Mouse (Mus musculus): ENCODE data around the gene Upk3a. TPM values are rescaled to one million over a fixed set of nuclear protein-coding genes. Genes with fewer than 3 reads are reported as not detected.
A peak's percentile ranks its signal among the peaks of the same experiment; 100 is the strongest.

Upk3a gene
- total and polyA plus RNA-seq, 2 experiments from 2014 or later = 125 TPM; not detected in 1

DNA sequence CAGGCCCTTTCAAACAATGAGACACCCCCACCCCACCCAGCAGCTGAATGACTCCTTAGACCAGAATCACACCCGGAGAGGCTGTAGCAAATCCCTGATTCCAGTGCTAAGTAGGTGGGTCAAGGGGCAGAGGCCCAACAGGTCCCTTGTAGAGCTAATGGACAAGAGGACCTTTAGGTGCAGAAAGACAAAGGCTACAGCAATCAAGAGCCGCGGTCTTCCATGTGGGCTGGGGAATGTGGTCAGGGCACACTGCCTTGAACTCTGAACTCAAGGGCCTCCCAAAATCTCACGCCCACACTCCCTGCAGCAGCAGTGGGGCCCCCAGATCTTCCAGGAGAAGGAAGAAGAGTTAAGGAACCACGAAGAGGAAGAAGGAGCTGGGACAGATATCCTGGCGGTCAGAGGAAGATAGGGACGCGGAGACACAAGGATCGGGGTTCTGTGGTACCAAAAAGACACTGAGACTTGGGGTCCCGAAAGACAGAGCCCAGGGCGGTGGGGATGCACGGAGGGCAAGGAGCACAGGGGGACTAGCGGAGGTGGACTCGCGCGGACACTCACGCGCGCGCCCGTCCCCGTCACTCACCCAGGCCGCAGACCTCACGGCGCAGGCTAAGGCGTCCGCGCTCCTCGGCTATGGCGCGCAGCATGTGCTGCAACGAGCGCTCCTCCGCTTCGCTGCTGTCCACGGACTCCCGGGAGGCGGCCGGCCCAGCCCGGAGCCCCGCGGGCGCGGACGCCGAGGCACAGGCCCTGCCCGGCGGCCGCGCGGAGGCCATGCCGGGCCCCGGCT, 29.7 kb upstream of the Upk3a start:
- peaks cover 12% of the 10 kb centered on the region; the same call in 1 of the 2 replicates for H3K4me1 ChIP-seq (ENCODE audit: control insufficient read depth, insufficient read depth)
- peak; percentile 57 for ATAC-seq (ENCODE audit: insufficient read depth, low read depth)

DNA sequence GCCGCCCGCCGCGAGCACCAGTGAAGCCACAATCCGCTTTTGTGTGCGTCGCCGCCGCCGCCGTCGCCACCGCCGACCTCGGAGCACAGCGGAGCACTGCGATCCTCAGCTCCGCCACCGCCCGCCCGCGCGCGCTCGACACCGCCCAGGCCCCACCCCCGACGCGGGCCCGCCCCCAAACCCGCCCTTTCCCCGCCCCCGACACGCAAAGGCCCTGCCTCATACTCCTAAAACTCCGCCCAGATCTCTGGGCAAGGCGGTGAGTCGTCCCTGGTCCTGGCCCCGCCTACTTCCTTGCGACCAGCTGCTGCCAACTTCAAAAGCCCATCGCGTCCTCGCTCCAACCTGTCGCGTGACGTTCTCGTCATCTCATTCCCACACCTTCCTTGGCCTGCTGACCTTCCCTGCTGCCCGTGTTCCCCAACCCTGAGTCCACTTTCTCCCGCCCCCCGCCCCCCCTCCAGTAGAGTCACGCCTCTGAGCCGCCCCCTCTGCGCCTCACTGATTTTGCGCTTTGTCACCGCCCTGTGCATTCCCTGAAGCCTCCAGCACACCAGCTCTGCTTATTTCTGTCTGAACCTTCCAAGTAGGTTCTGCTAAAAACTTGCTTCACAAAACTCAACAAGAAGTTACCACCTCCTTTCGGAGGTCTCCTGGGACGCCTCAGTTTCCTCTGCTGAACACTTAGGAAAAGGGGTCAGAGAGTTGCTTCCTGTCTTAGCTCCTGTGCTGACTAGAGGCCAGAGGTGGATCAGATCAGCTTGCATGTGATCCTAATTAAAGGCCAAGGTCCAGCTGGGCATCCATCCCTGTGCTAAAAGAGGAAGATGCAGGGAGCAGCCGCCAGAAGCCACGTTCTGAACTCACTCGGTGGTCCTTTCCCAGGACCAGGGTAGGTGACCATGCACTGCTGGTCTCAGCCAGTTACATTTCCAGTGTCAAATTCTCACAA, 28.8 kb upstream of the Upk3a start, which contains the start of gene 5031439G07Rik:
TSS of gene 5031439G07Rik (minus strand) at position 678 of the 952 bp plus-strand sequence.
- DNase-seq (ENCODE audit: low spot score) = peak; percentile 97
- H3K36me3 ChIP-seq (replicated peaks; ENCODE audit: control insufficient read depth, insufficient read depth, low read length) = no peaks in the 10 kb centered on the region
- H3K4me1 ChIP-seq (ENCODE audit: control insufficient read depth, insufficient read depth) = peaks cover 12% of the 10 kb centered on the region; the same call in 1 of the 2 replicates
- peak within 1 kb of the TSS; percentile 65 for H3K4me3 ChIP-seq (ENCODE audit: low read depth, low read length)
- H3K4me2 ChIP-seq (ENCODE audit: low read depth, low read length) = peak within 1 kb of the TSS; percentile 86
- 2% methylated on average over 45 of the region's 59 CpGs for WGBS
- H3K27ac ChIP-seq (ENCODE audit: low read depth) = peak within 1 kb of the TSS; percentile 53
- no peaks in the 10 kb centered on the region for H3K9me3 ChIP-seq (replicated peaks; ENCODE audit: control insufficient read depth, low read length)
- no peaks in the 10 kb centered on the region for H3K27me3 ChIP-seq (ENCODE audit: control insufficient read depth, insufficient read depth, low read length)
- H3K9ac ChIP-seq (replicated peaks; ENCODE audit: low read depth, low read length) = peak within 1 kb of the TSS; percentile 76
- no peak for TF ChIP-seq EP300 (IDR thresholded peaks at IDR 0.05; ENCODE audit: low read depth)
- TF ChIP-seq CTCF (IDR thresholded peaks at IDR 0.05; ENCODE audit: low read depth) = no peak
- peak; percentile 93 for ATAC-seq (ENCODE audit: insufficient read depth, low read depth)

More for the DNA sequence above, 29.7 kb upstream of the Upk3a start:
- TF ChIP-seq CTCF (IDR thresholded peaks at IDR 0.05; ENCODE audit: low read depth) (no peak), EP300 (IDR thresholded peaks at IDR 0.05; ENCODE audit: low read depth) (no peak)
- peak overlapping the region; percentile 65 for H3K4me3 ChIP-seq (ENCODE audit: low read depth, low read length)
- peak overlapping the region; percentile 86 for H3K4me2 ChIP-seq (ENCODE audit: low read depth, low read length)
- DNase-seq (ENCODE audit: low spot score) = peak; percentile 10
- H3K27ac ChIP-seq (ENCODE audit: low read depth) = peak overlapping the region; percentile 53
- H3K27me3 ChIP-seq (ENCODE audit: control insufficient read depth, insufficient read depth, low read length) = no peaks in the 10 kb centered on the region
- under 1% methylated on average over 42 of the region's 53 CpGs for WGBS
- H3K36me3 ChIP-seq (replicated peaks; ENCODE audit: control insufficient read depth, insufficient read depth, low read length) = no peaks in the 10 kb centered on the region
- H3K9ac ChIP-seq (replicated peaks; ENCODE audit: low read depth, low read length) = peak overlapping the region; percentile 76
- H3K9me3 ChIP-seq (replicated peaks; ENCODE audit: control insufficient read depth, low read length) = no peaks in the 10 kb centered on the region

DNA sequence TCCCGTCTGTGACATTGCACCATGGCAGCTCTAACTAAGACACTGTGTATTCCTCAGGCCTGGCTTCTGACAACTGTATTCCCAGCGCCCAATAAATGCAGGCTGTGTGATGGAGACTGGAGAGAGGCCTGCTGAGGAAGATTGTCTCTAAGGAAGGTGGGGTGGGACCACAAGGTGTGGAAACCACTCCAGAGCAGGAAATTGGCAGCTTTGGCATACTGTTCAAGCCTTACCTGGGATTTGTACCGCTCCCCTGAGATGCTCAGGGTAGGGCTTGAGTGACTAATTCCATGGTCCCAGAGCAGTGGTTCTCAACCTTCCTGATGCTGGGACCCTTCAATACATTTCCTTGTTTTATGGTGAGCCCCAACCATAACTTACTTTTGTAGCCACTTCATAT, 27.8 kb upstream of the Upk3a start:
- 75% methylated on average over 3 of the region's 3 CpGs for WGBS
- no peaks in the 10 kb centered on the region for H3K36me3 ChIP-seq (replicated peaks; ENCODE audit: control insufficient read depth, insufficient read depth, low read length)
- no peak overlapping the region for H3K4me3 ChIP-seq (ENCODE audit: low read depth, low read length)
- no peak overlapping the region for H3K9ac ChIP-seq (replicated peaks; ENCODE audit: low read depth, low read length)
- no peaks in the 10 kb centered on the region for H3K27me3 ChIP-seq (ENCODE audit: control insufficient read depth, insufficient read depth, low read length)
- TF ChIP-seq EP300 (IDR thresholded peaks at IDR 0.05; ENCODE audit: low read depth) (no peak), CTCF (IDR thresholded peaks at IDR 0.05; ENCODE audit: low read depth) (no peak)
- DNase-seq (ENCODE audit: low spot score) (no peak), ATAC-seq (ENCODE audit: insufficient read depth, low read depth) (no peak)
- H3K9me3 ChIP-seq (replicated peaks; ENCODE audit: control insufficient read depth, low read length) = no peaks in the 10 kb centered on the region
- H3K4me2 ChIP-seq (ENCODE audit: low read depth, low read length) = no peak overlapping the region
- no peak overlapping the region for H3K27ac ChIP-seq (ENCODE audit: low read depth)
- peaks cover 12% of the 10 kb centered on the region; the same call in 1 of the 2 replicates for H3K4me1 ChIP-seq (ENCODE audit: control insufficient read depth, insufficient read depth)

DNA sequence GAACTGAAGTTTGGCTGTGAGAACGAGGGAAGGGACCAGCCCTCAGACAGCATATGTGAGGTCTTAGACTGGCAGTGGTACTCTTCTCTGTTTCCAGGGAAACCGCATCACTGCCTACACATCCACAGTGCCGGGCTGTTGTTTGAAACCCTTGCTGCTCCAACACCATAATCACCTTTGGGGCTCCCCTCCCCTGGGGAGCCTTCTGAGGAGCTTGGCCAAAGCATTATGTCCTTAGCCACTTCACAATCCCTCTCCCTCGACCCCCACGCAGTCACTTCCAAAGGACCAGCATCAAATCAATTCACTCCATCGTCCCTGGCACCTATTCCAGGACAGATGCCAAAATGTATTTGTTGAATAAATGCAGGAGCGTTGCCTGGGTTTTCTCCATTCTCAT, 27.2 kb upstream of the Upk3a start:
- Histone ChIP-seq H3K27ac (ENCODE audit: low read depth) (no peak overlapping the region), H3K4me3 (ENCODE audit: low read depth, low read length) (no peak overlapping the region), H3K4me1 (ENCODE audit: control insufficient read depth, insufficient read depth) (peaks cover 12% of the 10 kb centered on the region; the same call in 1 of the 2 replicates), H3K9ac (replicated peaks; ENCODE audit: low read depth, low read length) (no peak overlapping the region), H3K9me3 (replicated peaks; ENCODE audit: control insufficient read depth, low read length) (no peaks in the 10 kb centered on the region), H3K4me2 (ENCODE audit: low read depth, low read length) (no peak overlapping the region), H3K36me3 (replicated peaks; ENCODE audit: control insufficient read depth, insufficient read depth, low read length) (no peaks in the 10 kb centered on the region), H3K27me3 (ENCODE audit: control insufficient read depth, insufficient read depth, low read length) (no peaks in the 10 kb centered on the region)
- ATAC-seq (ENCODE audit: insufficient read depth, low read depth) (no peak), DNase-seq (ENCODE audit: low spot score) (no peak)
- WGBS = 68% methylated on average over 7 of the region's 7 CpGs
- no peak for TF ChIP-seq EP300 (IDR thresholded peaks at IDR 0.05; ENCODE audit: low read depth)
- no peak for TF ChIP-seq CTCF (IDR thresholded peaks at IDR 0.05; ENCODE audit: low read depth)

DNA sequence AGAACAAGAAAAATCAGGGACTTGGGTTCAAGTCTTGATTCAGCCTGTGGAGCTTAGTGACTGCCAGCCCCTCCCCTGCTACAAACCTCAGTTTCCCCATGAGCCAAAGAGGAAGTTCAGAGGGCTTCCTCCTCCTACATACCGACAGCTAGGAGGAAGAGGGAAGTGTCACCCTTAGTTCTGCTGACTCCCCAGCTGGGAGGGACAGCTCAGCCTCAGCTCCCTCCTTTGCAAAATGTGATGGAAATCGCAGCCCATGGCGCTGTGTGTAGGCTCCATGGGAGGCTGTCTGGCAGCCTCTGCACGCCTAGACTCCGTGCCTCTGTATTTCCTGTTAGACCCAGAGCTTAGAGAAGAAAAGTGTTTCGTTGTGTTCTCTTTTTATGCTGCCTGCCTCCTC, 22.4 kb upstream of the Upk3a start:
- no peaks in the 10 kb centered on the region for H3K4me1 ChIP-seq (ENCODE audit: control insufficient read depth, insufficient read depth)
- no peaks in the 10 kb centered on the region for H3K36me3 ChIP-seq (replicated peaks; ENCODE audit: control insufficient read depth, insufficient read depth, low read length)
- no peak for TF ChIP-seq CTCF (IDR thresholded peaks at IDR 0.05; ENCODE audit: low read depth)
- H3K4me2 ChIP-seq (ENCODE audit: low read depth, low read length) = no peak overlapping the region
- H3K9me3 ChIP-seq (replicated peaks; ENCODE audit: control insufficient read depth, low read length) = no peaks in the 10 kb centered on the region
- H3K27me3 ChIP-seq (ENCODE audit: control insufficient read depth, insufficient read depth, low read length) = no peaks in the 10 kb centered on the region
- no peak overlapping the region for H3K9ac ChIP-seq (replicated peaks; ENCODE audit: low read depth, low read length)
- no peak overlapping the region for H3K4me3 ChIP-seq (ENCODE audit: low read depth, low read length)
- DNase-seq (ENCODE audit: low spot score) (no peak), ATAC-seq (ENCODE audit: insufficient read depth, low read depth) (no peak)
- H3K27ac ChIP-seq (ENCODE audit: low read depth) = no peak overlapping the region
- WGBS = 26% methylated on average over 6 of the region's 6 CpGs

All from heart, postnatal 0 days (tissue).